Mouse (Mus musculus): ENCODE measurements around the gene Gng4. TPM values are rescaled to one million over a fixed set of nuclear protein-coding genes. Genes with fewer than 3 reads are reported as not detected.
"Not testable (repeated sequence)": the region's sequence is repeated elsewhere in the genome, so short reads cannot be mapped to it uniquely, and the experiment has no call there.

Gng4 gene
- polyA plus RNA-seq, 1 experiment from 2014 or later: 23.5 TPM

GRCm38 (mm10) chr13:13783296-13783695, 563 bp upstream of the Gng4 start:
- Histone ChIP-seq H3K4me3 (ENCODE audit: low read depth, low read length) (peak overlapping the region; percentile 62; the same call in 1 of the 2 replicates), H3K9ac (ENCODE audit: low read length) (no peak overlapping the region), H3K27me3 (replicated peaks; ENCODE audit: control insufficient read depth, insufficient read depth, low read length) (peaks cover 19% of the 10 kb centered on the region), H3K9me3 (replicated peaks; ENCODE audit: control insufficient read depth, low read length) (no peaks in the 10 kb centered on the region), H3K4me1 (ENCODE audit: control insufficient read depth, insufficient read depth, low read length) (no peaks in the 10 kb centered on the region), H3K27ac (ENCODE audit: low read depth, low read length) (no peak overlapping the region), H3K4me2 (ENCODE audit: low read length) (peak overlapping the region; percentile 80; the same call in 1 of the 2 replicates), H3K36me3 (ENCODE audit: control insufficient read depth, insufficient read depth, low read length) (no peaks in the 10 kb centered on the region)
- ATAC-seq: no peak
- WGBS: 58% methylated on average over 7 of the region's 7 CpGs
- DNase-seq (ENCODE audit: low spot score): no peak

DNA sequence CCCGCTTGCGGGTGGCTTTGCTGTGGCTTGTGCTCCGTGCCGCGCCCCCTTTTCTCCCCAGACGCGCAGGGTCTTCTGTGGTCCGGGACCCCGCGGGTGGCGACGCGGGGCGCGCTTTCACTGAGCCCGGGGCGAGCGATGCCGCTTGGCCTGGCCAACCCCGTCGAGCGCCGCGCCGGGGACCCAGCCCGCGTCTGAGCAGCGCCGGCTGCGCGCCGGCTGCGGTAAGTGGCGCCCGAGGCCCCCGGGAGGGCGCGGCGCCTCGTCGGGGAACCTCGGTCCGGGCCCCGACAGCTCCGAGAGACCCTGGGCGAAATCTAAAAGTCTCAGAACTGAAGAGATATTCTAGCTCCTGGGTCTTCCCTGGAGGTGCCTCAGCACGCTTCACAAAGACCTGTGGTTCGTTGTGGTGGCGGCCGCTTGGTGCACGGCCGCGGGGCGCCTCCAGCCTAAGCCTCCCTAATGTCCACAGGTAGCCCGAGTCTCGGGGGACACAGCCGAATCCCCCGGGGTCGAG, 619 bp downstream of the Gng4 start:
- H3K4me1 ChIP-seq (ENCODE audit: control insufficient read depth, insufficient read depth, low read length): no peaks in the 10 kb centered on the region
- no peaks in the 10 kb centered on the region for H3K36me3 ChIP-seq (ENCODE audit: control insufficient read depth, insufficient read depth, low read length)
- peaks cover 19% of the 10 kb centered on the region for H3K27me3 ChIP-seq (replicated peaks; ENCODE audit: control insufficient read depth, insufficient read depth, low read length)
- ATAC-seq (peak; percentile 70), DNase-seq (ENCODE audit: low spot score) (peak; percentile 27)
- H3K4me3 ChIP-seq (ENCODE audit: low read depth, low read length): peak overlapping the region; percentile 62
- peak overlapping the region; percentile 80 for H3K4me2 ChIP-seq (ENCODE audit: low read length)
- no peak overlapping the region for H3K27ac ChIP-seq (ENCODE audit: low read depth, low read length)
- no peaks in the 10 kb centered on the region for H3K9me3 ChIP-seq (replicated peaks; ENCODE audit: control insufficient read depth, low read length)
- peak overlapping the region; percentile 59 for H3K9ac ChIP-seq (ENCODE audit: low read length)
- 2% methylated on average over 53 of the region's 59 CpGs for WGBS

DNA sequence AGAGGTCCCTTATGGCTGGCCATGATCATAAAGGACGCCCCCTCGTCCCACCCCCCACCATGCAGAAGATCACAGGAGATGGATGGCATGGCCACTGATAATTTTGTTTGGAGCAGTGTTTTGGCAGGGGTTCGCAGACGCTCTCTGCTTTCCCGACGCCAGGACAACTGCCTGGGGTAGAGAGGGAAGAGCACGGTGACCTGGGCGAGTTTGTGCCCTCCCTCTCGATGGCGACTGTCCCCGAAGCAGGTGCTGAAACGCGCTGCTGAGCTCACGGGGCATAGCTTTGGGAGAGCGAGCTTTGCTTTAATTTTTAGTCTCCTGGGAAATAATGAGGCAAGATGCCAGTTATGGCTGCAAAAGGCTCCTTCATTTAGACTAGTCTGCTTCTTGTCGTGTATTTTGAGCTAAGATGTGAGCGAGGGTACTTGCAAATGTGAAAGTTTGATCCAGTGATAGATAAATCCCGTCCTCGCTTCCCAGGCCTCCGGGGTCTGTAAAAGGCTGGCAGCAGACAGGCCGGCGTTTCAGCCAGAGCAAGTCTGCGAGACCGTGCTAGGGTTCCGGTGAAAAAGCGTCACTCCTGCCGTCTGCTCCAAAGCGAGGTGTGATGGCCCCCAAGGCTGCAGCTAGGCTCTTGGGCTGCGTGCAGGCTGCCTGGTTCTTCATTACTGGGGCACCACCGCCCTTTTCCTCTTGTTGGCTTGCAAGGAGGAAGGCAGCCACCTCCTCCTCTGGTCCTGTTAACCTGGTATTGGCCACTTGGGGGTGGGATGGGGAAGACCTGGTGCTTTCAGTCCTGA, 1.3 kb downstream of the Gng4 start:
- 2% methylated on average over 30 of the region's 30 CpGs for WGBS
- H3K27ac ChIP-seq (ENCODE audit: low read depth, low read length): no peak overlapping the region

DNA sequence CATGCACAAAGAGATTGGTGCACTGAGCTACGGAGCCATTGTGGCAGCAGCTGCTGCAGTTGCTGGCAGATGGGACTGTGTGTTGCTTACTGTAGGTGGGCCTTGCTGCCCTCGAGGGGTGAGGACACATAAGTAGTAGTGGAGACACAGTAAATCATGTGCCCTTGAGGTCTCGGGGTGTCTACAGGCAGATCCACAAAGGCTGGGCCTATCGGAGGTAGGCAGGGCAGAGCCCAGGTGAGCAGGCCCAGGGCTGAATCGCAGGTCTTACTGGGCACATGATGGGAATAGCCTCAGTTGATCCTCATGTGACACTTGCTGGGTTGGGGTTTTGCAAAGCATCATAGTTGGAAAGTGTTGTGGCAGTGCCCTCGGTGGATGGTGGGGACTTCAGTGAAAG, 3.1 kb downstream of the Gng4 start:
- ATAC-seq (no peak), DNase-seq (ENCODE audit: low spot score) (no peak)
- WGBS: 90% methylated on average over 6 of the region's 6 CpGs
- Histone ChIP-seq H3K27ac (ENCODE audit: low read depth, low read length) (no peak overlapping the region), H3K4me3 (ENCODE audit: low read depth, low read length) (no peak overlapping the region), H3K9me3 (replicated peaks; ENCODE audit: control insufficient read depth, low read length) (no peaks in the 10 kb centered on the region), H3K4me2 (ENCODE audit: low read length) (no peak overlapping the region), H3K36me3 (ENCODE audit: control insufficient read depth, insufficient read depth, low read length) (no peaks in the 10 kb centered on the region), H3K4me1 (ENCODE audit: control insufficient read depth, insufficient read depth, low read length) (no peaks in the 10 kb centered on the region), H3K27me3 (replicated peaks; ENCODE audit: control insufficient read depth, insufficient read depth, low read length) (peaks cover 19% of the 10 kb centered on the region), H3K9ac (ENCODE audit: low read length) (no peak overlapping the region)

More for the DNA sequence above, 1.3 kb downstream of the Gng4 start:
- ATAC-seq (peak; percentile 4; the same call in 1 of the 2 replicates), DNase-seq (ENCODE audit: low spot score) (peak; percentile 42)
- Histone ChIP-seq H3K4me3 (ENCODE audit: low read depth, low read length) (peak overlapping the region; percentile 62), H3K9ac (ENCODE audit: low read length) (peak overlapping the region; percentile 59), H3K9me3 (replicated peaks; ENCODE audit: control insufficient read depth, low read length) (no peaks in the 10 kb centered on the region), H3K4me1 (ENCODE audit: control insufficient read depth, insufficient read depth, low read length) (no peaks in the 10 kb centered on the region), H3K27me3 (replicated peaks; ENCODE audit: control insufficient read depth, insufficient read depth, low read length) (peaks cover 19% of the 10 kb centered on the region), H3K4me2 (ENCODE audit: low read length) (peak overlapping the region; percentile 80), H3K36me3 (ENCODE audit: control insufficient read depth, insufficient read depth, low read length) (no peaks in the 10 kb centered on the region)

DNA sequence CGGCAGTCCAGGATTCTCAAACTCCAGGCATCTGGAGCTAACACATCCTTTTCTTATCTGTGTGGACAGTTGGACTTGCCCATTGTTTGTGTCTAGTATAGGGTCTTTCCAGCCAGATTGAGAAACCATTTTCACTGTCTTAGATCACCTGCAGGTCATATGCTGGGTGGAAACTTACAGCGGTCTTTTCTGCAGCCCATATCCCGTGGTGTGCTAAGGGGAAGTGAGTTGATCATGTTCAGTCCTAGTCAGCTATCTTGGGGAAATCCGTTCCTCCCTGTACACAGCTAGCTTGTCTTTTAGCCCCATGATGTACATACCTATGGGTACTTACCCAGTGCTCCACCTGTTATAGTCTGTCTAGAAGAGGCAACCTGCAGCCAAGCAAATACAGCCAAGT, 4.2 kb downstream of the Gng4 start:
- Histone ChIP-seq H3K9me3 (replicated peaks; ENCODE audit: control insufficient read depth, low read length) (no peaks in the 10 kb centered on the region), H3K36me3 (ENCODE audit: control insufficient read depth, insufficient read depth, low read length) (no peaks in the 10 kb centered on the region), H3K27me3 (replicated peaks; ENCODE audit: control insufficient read depth, insufficient read depth, low read length) (peaks cover 19% of the 10 kb centered on the region), H3K27ac (ENCODE audit: low read depth, low read length) (no peak overlapping the region), H3K4me2 (ENCODE audit: low read length) (no peak overlapping the region), H3K4me3 (ENCODE audit: low read depth, low read length) (no peak overlapping the region), H3K4me1 (ENCODE audit: control insufficient read depth, insufficient read depth, low read length) (no peaks in the 10 kb centered on the region), H3K9ac (ENCODE audit: low read length) (no peak overlapping the region)
- ATAC-seq (no peak), DNase-seq (ENCODE audit: low spot score) (no peak)
- 93% methylated on average over 4 of the region's 4 CpGs for WGBS

GRCm38 (mm10) chr13:13791981-13792380, 8.1 kb downstream of the Gng4 start:
- no peak overlapping the region for H3K9ac ChIP-seq (ENCODE audit: low read length)
- no peaks in the 10 kb centered on the region for H3K4me1 ChIP-seq (ENCODE audit: control insufficient read depth, insufficient read depth, low read length)
- no peak overlapping the region for H3K27ac ChIP-seq (ENCODE audit: low read depth, low read length)
- ATAC-seq (no peak), DNase-seq (ENCODE audit: low spot score) (no peak)
- 92% methylated on average over 3 of the region's 3 CpGs for WGBS
- no peaks in the 10 kb centered on the region for H3K9me3 ChIP-seq (replicated peaks; ENCODE audit: control insufficient read depth, low read length)
- no peak overlapping the region for H3K4me3 ChIP-seq (ENCODE audit: low read depth, low read length)
- no peaks in the 10 kb centered on the region for H3K36me3 ChIP-seq (ENCODE audit: control insufficient read depth, insufficient read depth, low read length)
- H3K4me2 ChIP-seq (ENCODE audit: low read length): no peak overlapping the region
- no peaks in the 10 kb centered on the region for H3K27me3 ChIP-seq (replicated peaks; ENCODE audit: control insufficient read depth, insufficient read depth, low read length)

- Histone ChIP-seq H3K4me2 (ENCODE audit: low read length) (no peak overlapping the region), H3K4me3 (ENCODE audit: low read depth, low read length) (no peak overlapping the region), H3K9ac (ENCODE audit: low read length) (no peak overlapping the region), H3K9me3 (replicated peaks; ENCODE audit: control insufficient read depth, low read length) (no peaks in the 10 kb centered on the region), H3K27ac (ENCODE audit: low read depth, low read length) (no peak overlapping the region), H3K4me1 (ENCODE audit: control insufficient read depth, insufficient read depth, low read length) (no peaks in the 10 kb centered on the region), H3K36me3 (ENCODE audit: control insufficient read depth, insufficient read depth, low read length) (no peaks in the 10 kb centered on the region), H3K27me3 (replicated peaks; ENCODE audit: control insufficient read depth, insufficient read depth, low read length) (no peaks in the 10 kb centered on the region)
- 25% methylated on average over 5 of the region's 5 CpGs for WGBS
- ATAC-seq (no peak), DNase-seq (ENCODE audit: low spot score) (no peak)
Observed at GRCm38 (mm10) chr13:13795166-13795832, 11.4 kb downstream of the Gng4 start.

- 82% methylated on average over 1 of the region's 1 CpGs for WGBS
- H3K36me3 ChIP-seq (ENCODE audit: control insufficient read depth, insufficient read depth, low read length): no peaks in the 10 kb centered on the region
- ATAC-seq: no peak
- H3K27me3 ChIP-seq (replicated peaks; ENCODE audit: control insufficient read depth, insufficient read depth, low read length): no peaks in the 10 kb centered on the region
- H3K9me3 ChIP-seq (replicated peaks; ENCODE audit: control insufficient read depth, low read length): no peaks in the 10 kb centered on the region
- no peak overlapping the region for H3K4me3 ChIP-seq (ENCODE audit: low read depth, low read length)
- no peak for DNase-seq (ENCODE audit: low spot score)
- H3K4me2 ChIP-seq (ENCODE audit: low read length): no peak overlapping the region
- no peak overlapping the region for H3K9ac ChIP-seq (ENCODE audit: low read length)
- no peak overlapping the region for H3K27ac ChIP-seq (ENCODE audit: low read depth, low read length)
- H3K4me1 ChIP-seq (ENCODE audit: control insufficient read depth, insufficient read depth, low read length): no peaks in the 10 kb centered on the region
Observed at GRCm38 (mm10) chr13:13796082-13796481, 12.2 kb downstream of the Gng4 start.

DNA sequence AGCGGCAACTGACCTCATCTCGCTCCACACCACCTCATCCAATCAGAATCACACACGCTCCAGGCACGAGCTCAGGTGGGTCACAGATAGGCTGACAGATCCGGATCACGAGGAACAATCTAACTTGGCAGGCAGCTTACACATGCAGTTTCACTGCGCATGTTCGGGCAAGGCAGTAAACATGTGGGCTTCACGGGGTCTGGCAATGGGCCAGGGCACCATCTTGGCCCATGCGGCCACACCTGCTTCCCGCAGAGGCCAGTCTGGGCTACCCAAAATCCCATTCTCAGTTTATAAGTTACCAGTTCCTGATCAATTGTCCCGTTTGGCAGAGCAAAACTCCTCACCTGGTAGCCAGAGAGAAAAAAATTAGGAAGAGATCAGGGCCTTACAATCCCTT, 14.0 kb downstream of the Gng4 start:
- not testable (repeated sequence) for H3K4me1 ChIP-seq (ENCODE audit: control insufficient read depth, insufficient read depth, low read length); DNase-seq (ENCODE audit: low spot score); H3K27ac ChIP-seq (ENCODE audit: low read depth, low read length); H3K4me3 ChIP-seq (ENCODE audit: low read depth, low read length); H3K9ac ChIP-seq (ENCODE audit: low read length); H3K27me3 ChIP-seq (replicated peaks; ENCODE audit: control insufficient read depth, insufficient read depth, low read length); H3K4me2 ChIP-seq (ENCODE audit: low read length); H3K9me3 ChIP-seq (replicated peaks; ENCODE audit: control insufficient read depth, low read length); ATAC-seq; H3K36me3 ChIP-seq (ENCODE audit: control insufficient read depth, insufficient read depth, low read length)
- WGBS: 93% methylated on average over 12 of the region's 12 CpGs
